Mouse (Mus musculus): ENCODE data around the gene Tfcp2. TPM values are rescaled to one million over a fixed set of nuclear protein-coding genes. Genes with fewer than 3 reads are reported as not detected.

Gene Tfcp2
- polyA plus RNA-seq, 1 experiment from 2014 or later: 32.9 TPM

DNA sequence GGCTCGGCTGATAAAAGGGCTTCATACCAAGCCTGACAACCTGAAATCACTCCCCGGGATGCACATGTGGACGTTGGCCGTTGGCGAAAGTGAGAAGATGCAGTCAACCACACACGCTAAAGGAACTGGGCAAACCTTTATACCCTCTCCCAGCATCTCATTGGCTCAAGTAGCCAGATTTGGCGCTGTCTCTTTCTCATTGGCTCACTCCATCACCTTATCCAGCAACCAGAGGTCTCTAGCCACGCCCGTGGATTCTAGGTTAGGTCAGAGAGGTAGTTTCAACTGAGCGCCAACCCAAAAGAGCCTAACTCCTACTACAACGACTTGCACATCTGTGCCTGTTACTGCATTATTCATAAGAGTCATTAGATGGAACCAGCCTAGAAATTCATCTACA lies 99.3 kb downstream of the Tfcp2 start:
- H3K4me2 ChIP-seq (replicated peaks; ENCODE audit: low read depth, low read length): no peak overlapping the region
- no peak for ATAC-seq (ENCODE audit: low FRiP score, low TSS enrichment)
- H3K4me1 ChIP-seq (ENCODE audit: control insufficient read depth, insufficient read depth, low read length): no peaks in the 10 kb centered on the region
- H3K4me3 ChIP-seq (ENCODE audit: low read length): no peak overlapping the region
- H3K9ac ChIP-seq (ENCODE audit: low read depth, low read length): no peak overlapping the region
- H3K27me3 ChIP-seq (ENCODE audit: control insufficient read depth, insufficient read depth, low read length): no peaks in the 10 kb centered on the region
- H3K27ac ChIP-seq (ENCODE audit: low read depth, low read length): no peak overlapping the region
- H3K9me3 ChIP-seq (ENCODE audit: control insufficient read depth, low read length): no peaks in the 10 kb centered on the region
- no peaks in the 10 kb centered on the region for H3K36me3 ChIP-seq (ENCODE audit: control insufficient read depth, insufficient read depth, low read length)
- WGBS: 84% methylated on average over 11 of the region's 11 CpGs

DNA sequence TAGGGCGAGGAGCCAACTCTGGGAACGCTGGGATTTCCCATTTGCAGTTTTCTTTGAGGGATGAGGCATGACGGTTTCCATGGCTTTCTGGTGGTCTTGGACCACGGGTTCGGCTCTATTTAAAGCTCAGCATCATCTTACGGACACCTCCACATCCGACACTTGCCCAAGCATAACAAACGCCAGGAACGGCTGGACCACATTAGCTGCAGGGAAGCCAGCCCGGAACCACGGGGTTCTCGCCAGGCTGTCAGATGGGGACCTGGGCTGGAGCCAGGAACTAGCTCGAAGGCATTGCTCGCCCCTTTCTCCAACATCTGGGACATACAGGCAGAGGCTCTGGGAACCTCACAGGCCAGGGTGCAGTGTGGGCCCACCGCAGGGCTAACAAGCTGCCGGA lies 100.6 kb downstream of the Tfcp2 start:
- Histone ChIP-seq H3K9ac (ENCODE audit: low read depth, low read length) (no peak overlapping the region), H3K36me3 (ENCODE audit: control insufficient read depth, insufficient read depth, low read length) (no peaks in the 10 kb centered on the region), H3K4me1 (ENCODE audit: control insufficient read depth, insufficient read depth, low read length) (no peaks in the 10 kb centered on the region), H3K27me3 (ENCODE audit: control insufficient read depth, insufficient read depth, low read length) (no peaks in the 10 kb centered on the region), H3K4me3 (ENCODE audit: low read length) (no peak overlapping the region), H3K4me2 (replicated peaks; ENCODE audit: low read depth, low read length) (no peak overlapping the region), H3K9me3 (ENCODE audit: control insufficient read depth, low read length) (no peaks in the 10 kb centered on the region), H3K27ac (ENCODE audit: low read depth, low read length) (no peak overlapping the region)
- no peak for ATAC-seq (ENCODE audit: low FRiP score, low TSS enrichment)
- 61% methylated on average over 16 of the region's 16 CpGs for WGBS

DNA sequence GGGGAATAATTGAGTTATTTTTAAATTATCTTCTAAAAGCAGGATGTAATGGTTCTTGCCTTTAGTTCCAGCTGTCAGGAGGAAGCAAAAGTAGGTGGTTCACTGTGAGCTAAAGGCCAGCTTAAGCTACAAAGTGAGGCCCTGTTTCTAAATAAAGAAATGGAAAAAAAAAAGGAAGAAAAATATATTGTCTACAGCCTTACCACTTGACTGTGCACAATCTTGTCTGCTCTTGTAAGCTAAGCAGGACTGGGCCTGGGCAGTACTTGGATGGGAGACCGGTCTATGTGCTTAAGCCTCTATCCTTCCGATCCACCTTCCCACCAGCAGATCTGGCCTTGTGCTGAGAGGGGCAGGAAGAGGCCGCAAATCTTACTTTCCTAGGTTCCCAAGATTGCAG lies 102.3 kb downstream of the Tfcp2 start:
- ATAC-seq (ENCODE audit: low FRiP score, low TSS enrichment): no peak
- no peaks in the 10 kb centered on the region for H3K9me3 ChIP-seq (ENCODE audit: control insufficient read depth, low read length)
- 78% methylated on average over 3 of the region's 3 CpGs for WGBS
- no peak overlapping the region for H3K4me3 ChIP-seq (ENCODE audit: low read length)
- H3K27me3 ChIP-seq (ENCODE audit: control insufficient read depth, insufficient read depth, low read length): no peaks in the 10 kb centered on the region
- no peak overlapping the region for H3K27ac ChIP-seq (ENCODE audit: low read depth, low read length)
- no peak overlapping the region for H3K4me2 ChIP-seq (replicated peaks; ENCODE audit: low read depth, low read length)
- no peaks in the 10 kb centered on the region for H3K36me3 ChIP-seq (ENCODE audit: control insufficient read depth, insufficient read depth, low read length)
- no peak overlapping the region for H3K9ac ChIP-seq (ENCODE audit: low read depth, low read length)
- H3K4me1 ChIP-seq (ENCODE audit: control insufficient read depth, insufficient read depth, low read length): no peaks in the 10 kb centered on the region

DNA sequence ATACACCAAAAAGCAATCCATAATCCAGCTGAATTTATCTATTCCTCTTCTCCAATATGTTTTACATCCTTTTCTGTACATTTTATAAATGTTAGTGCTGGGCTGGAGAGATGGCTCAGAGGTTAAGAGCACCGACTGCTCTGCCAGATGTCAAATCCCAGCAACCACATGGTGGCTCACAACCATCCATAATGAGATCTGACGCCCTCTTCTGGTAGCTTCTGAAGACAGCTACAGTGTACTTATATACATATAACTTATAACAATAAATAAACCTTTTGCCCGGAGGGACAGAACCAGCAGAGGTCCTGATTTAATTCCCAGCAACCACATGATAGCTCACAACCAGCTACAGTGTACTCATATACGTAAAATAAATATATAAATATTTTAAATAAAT lies 103.2 kb downstream of the Tfcp2 start:
- Histone ChIP-seq H3K9me3 (ENCODE audit: control insufficient read depth, low read length) (no peaks in the 10 kb centered on the region), H3K36me3 (ENCODE audit: control insufficient read depth, insufficient read depth, low read length) (no peaks in the 10 kb centered on the region), H3K4me1 (ENCODE audit: control insufficient read depth, insufficient read depth, low read length) (0 out of 2 replicates have a peak, but pooled peaks cover 6% of the 10 kb centered on the region), H3K4me3 (ENCODE audit: low read length) (no peak overlapping the region), H3K27ac (ENCODE audit: low read depth, low read length) (no peak overlapping the region), H3K9ac (ENCODE audit: low read depth, low read length) (no peak overlapping the region), H3K27me3 (ENCODE audit: control insufficient read depth, insufficient read depth, low read length) (no peaks in the 10 kb centered on the region), H3K4me2 (replicated peaks; ENCODE audit: low read depth, low read length) (no peak overlapping the region)
- ATAC-seq (ENCODE audit: low FRiP score, low TSS enrichment): no peak
- 79% methylated on average over 4 of the region's 4 CpGs for WGBS

Other genes starting within 250 kb of the Tfcp2 start
- gene Mettl7a1, start 247.9 kb downstream of the Tfcp2 start, polyA plus RNA-seq (2014; fragmentation: Nextera tagmentation; extraction: Ambion mirVana): 10.0 and 17.4 TPM in 2 replicates
- gene Mettl7a3, start 217.1 kb downstream of the Tfcp2 start, polyA plus RNA-seq (2014; fragmentation: Nextera tagmentation; extraction: Ambion mirVana): not detected in 2 replicates
- gene Methig1, start 198.9 kb downstream of the Tfcp2 start, polyA plus RNA-seq (2014; fragmentation: Nextera tagmentation; extraction: Ambion mirVana): 0.27 and 0.87 TPM in 2 replicates
- gene Mettl7a2, start 198.8 kb downstream of the Tfcp2 start, polyA plus RNA-seq (2014; fragmentation: Nextera tagmentation; extraction: Ambion mirVana): not detected in 2 replicates
- 0.77 TPM in 1 of 2 replicates, not detected in the other for gene Higd1c, start 187.5 kb downstream of the Tfcp2 start, polyA plus RNA-seq (2014; fragmentation: Nextera tagmentation; extraction: Ambion mirVana)
- gene Gm5475, start 129.9 kb downstream of the Tfcp2 start, polyA plus RNA-seq (2014; fragmentation: Nextera tagmentation; extraction: Ambion mirVana): 0.14 TPM in 1 of 2 replicates, not detected in the other
- 16.4 and 22.6 TPM in 2 replicates for gene Slc11a2, start 126.9 kb downstream of the Tfcp2 start, polyA plus RNA-seq (2014; fragmentation: Nextera tagmentation; extraction: Ambion mirVana)
- gene Letmd1, start 83.0 kb downstream of the Tfcp2 start, polyA plus RNA-seq (2014; fragmentation: Nextera tagmentation; extraction: Ambion mirVana): 19.2 and 25.4 TPM in 2 replicates
- 14.5 and 18.6 TPM in 2 replicates for gene Csrnp2, start 56.5 kb downstream of the Tfcp2 start, polyA plus RNA-seq (2014; fragmentation: Nextera tagmentation; extraction: Ambion mirVana)
- gene Pou6f1, start 48.0 kb upstream of the Tfcp2 start, polyA plus RNA-seq (2014; fragmentation: Nextera tagmentation; extraction: Ambion mirVana): 9.6 and 14.6 TPM in 2 replicates
- gene Dazap2, start 63.3 kb upstream of the Tfcp2 start, polyA plus RNA-seq (2014; fragmentation: Nextera tagmentation; extraction: Ambion mirVana): 236 and 274 TPM in 2 replicates
- 26.4 and 28.4 TPM in 2 replicates for gene Smagp, start 84.9 kb upstream of the Tfcp2 start, polyA plus RNA-seq (2014; fragmentation: Nextera tagmentation; extraction: Ambion mirVana)
- gene Bin2, start 117.5 kb upstream of the Tfcp2 start, polyA plus RNA-seq (2014; fragmentation: Nextera tagmentation; extraction: Ambion mirVana): 2.1 and 2.4 TPM in 2 replicates
- 9.4 and 9.9 TPM in 2 replicates for gene Cela1, start 135.9 kb upstream of the Tfcp2 start, polyA plus RNA-seq (2014; fragmentation: Nextera tagmentation; extraction: Ambion mirVana)
- 0.16 and 0.17 TPM in 2 replicates for gene Galnt6, start 177.4 kb upstream of the Tfcp2 start, polyA plus RNA-seq (2014; fragmentation: Nextera tagmentation; extraction: Ambion mirVana)
- gene Slc4a8, start 209.7 kb upstream of the Tfcp2 start, polyA plus RNA-seq (2014; fragmentation: Nextera tagmentation; extraction: Ambion mirVana): 7.6 and 8.5 TPM in 2 replicates